Mouse (Mus musculus) limb, embryonic 14.5 days (tissue): ENCODE data around the gene Mctp1. TPM values are rescaled to one million over a fixed set of nuclear protein-coding genes. Genes with fewer than 3 reads are reported as not detected.

Experiments used
- ATAC-seq: fragments of 200-750 bp; cut with Nextera tagmentation; 2 replicates; pipeline ENCODE4 v1.8.0; 2017; ENCODE audit warnings: low read depth, moderate number of reproducible peaks, moderate TSS enrichment; ENCODE audit not compliant: low FRiP score
- DNase-seq: peaks from one replicate; pipeline ENCODE4 v3.0.0-alpha.2; 2015; ENCODE audit warnings: low spot score
- H3K27ac ChIP-seq: fragments of 300-500 bp; sonication (generic); replicated peaks from 2 replicates; pipeline ENCODE4 v1.5.1; 2014; ENCODE audit warnings: low read depth, mild to moderate bottlenecking, low read length, moderate library complexity, mixed read lengths
- H3K27me3 ChIP-seq: fragments of 300-500 bp; sonication (generic); 2 replicates; pipeline ENCODE4 v1.6.1; 2014; ENCODE audit warnings: low read length, mixed read lengths; ENCODE audit not compliant: control insufficient read depth, insufficient read depth
- H3K36me3 ChIP-seq: fragments of 300-500 bp; sonication (generic); 2 replicates; pipeline ENCODE4 v1.6.1; 2014; ENCODE audit warnings: mild to moderate bottlenecking, low read length, moderate library complexity, mixed read lengths; ENCODE audit not compliant: control insufficient read depth, insufficient read depth
- H3K4me1 ChIP-seq: fragments of 300-500 bp; sonication (generic); 2 replicates; pipeline ENCODE4 v1.6.1; 2014; ENCODE audit warnings: antibody characterized with exemption, low read length, mixed read lengths; ENCODE audit not compliant: control insufficient read depth, insufficient read depth
- H3K4me2 ChIP-seq: fragments of 300-500 bp; sonication (generic); replicated peaks from 2 replicates; pipeline ENCODE4 v1.6.1; 2014; ENCODE audit warnings: low read depth, mild to moderate bottlenecking, low read length, moderate library complexity; ENCODE audit not compliant: severe bottlenecking
- H3K4me3 ChIP-seq: fragments of 300-500 bp; sonication (generic); replicated peaks from 2 replicates; pipeline ENCODE4 v1.5.1; 2014; ENCODE audit warnings: low read length
- H3K9ac ChIP-seq: fragments of 300-500 bp; sonication (generic); 2 replicates; pipeline ENCODE4 v1.6.1; 2014; ENCODE audit warnings: mild to moderate bottlenecking, low read depth, low read length, moderate library complexity; ENCODE audit not compliant: severe bottlenecking
- H3K9me3 ChIP-seq: fragments of 300-500 bp; sonication (generic); 2 replicates; pipeline ENCODE4 v1.6.1; 2016; ENCODE audit warnings: low read length; ENCODE audit not compliant: control insufficient read depth
- POLR2A ChIP-seq: fragments of 200-500 bp; IDR thresholded peaks from 2 replicates; pipeline ENCODE4 v1.8.0; 2012; ENCODE audit warnings: inconsistent platforms, mild to moderate bottlenecking, moderate library complexity, borderline replicate concordance; ENCODE audit not compliant: insufficient read depth, insufficient read length; ENCODE audit errors: extremely low read depth
- WGBS: fragments of 180-500 bp; shearing (Covaris S2); extraction: QIAGEN DNeasy Blood & Tissue Kit; methylation state at CpG from one replicate; pipeline ENCODE4 v1.1.7; 2014; 5-methylcytosine and 5-hydroxymethylcytosine counted together
- polyA plus RNA-seq, 2 experiments: library from polyadenylated mRNA; depleted of rRNA in 1 of 2; stranded (reverse) in 1 of 2; unstranded in 1 of 2; fragments of >200 nt; fragmentation: Nextera tagmentation in 1 of 2; extraction: Ambion mirVana in 1 of 2; gene quantifications; 2 replicates each; pipeline versions ENCODE4 v1.2.1 to v1.2.3; 2012 to 2014

The Mctp1 gene
- polyA plus RNA-seq, 2 experiments, result 0.44 to 0.59 TPM

DNA sequence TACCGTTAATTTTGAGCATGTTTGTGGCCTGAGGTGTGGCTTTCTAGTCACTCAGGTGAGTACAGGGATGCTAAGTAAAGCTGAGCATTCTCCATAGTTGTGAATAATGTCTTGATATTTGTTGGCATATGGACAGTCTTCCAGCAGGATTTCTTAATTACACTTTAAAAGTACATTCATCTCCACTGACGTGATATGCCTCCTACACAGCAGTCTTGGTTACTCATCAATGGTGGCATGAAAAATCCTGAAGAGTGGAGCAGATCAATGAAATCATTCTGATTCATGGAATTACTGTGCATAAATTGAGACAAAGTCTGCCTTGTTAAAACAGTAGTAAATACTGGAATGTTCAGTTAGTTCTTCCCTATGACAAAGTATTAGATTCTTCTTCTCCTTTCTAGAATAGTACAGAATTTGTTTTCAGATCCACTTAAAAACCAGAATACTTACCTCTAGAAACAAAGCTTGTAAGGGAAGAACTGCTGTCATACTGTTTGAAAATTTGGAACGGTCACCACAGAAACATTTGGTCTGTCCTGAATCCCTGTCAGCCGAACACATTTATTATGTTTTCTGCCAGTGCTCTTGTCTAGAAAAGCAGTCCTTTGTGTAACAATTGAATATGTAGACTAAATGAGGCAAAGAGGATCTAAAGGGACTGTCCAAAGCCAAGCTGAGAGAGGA, 511.6 kb downstream of the Mctp1 start:
- no peak for DNase-seq
- no peaks in the 10 kb centered on the region for H3K4me1 ChIP-seq
- H3K9ac ChIP-seq, result no peak overlapping the region
- H3K27ac ChIP-seq, result no peak overlapping the region
- no peak for TF ChIP-seq POLR2A
- no peaks in the 10 kb centered on the region for H3K36me3 ChIP-seq
- WGBS, result 90% methylated on average over 4 of the region's 4 CpGs
- H3K27me3 ChIP-seq, result no peaks in the 10 kb centered on the region
- no peak overlapping the region for H3K4me3 ChIP-seq
- ATAC-seq, result no peak
- H3K9me3 ChIP-seq, result no peaks in the 10 kb centered on the region
- H3K4me2 ChIP-seq, result no peak overlapping the region

DNA sequence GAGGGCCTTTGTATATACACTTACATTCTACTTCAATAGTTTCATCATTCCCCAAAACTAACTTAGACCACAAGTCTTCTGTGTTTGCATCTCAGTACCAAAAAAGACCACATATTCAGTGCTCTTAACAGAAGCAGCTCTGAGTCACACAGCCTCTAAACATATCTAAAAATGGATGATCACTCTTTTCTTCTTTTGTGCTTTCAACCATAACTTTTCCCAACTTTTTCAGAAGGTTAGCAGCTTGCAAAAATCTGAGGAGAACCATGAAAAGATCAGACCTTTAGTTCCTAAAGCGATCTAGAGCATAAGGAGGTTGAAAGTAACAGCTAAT, 512.1 kb downstream of the Mctp1 start:
- 76% methylated on average over 1 of the region's 1 CpGs for WGBS
- Histone ChIP-seq H3K9ac (no peak overlapping the region), H3K27ac (no peak overlapping the region), H3K27me3 (no peaks in the 10 kb centered on the region), H3K9me3 (no peaks in the 10 kb centered on the region), H3K36me3 (no peaks in the 10 kb centered on the region), H3K4me2 (no peak overlapping the region), H3K4me3 (no peak overlapping the region), H3K4me1 (no peaks in the 10 kb centered on the region)
- ATAC-seq (no peak), DNase-seq (no peak)
- TF ChIP-seq POLR2A, result no peak

GRCm38 (mm10) chr13:76918321-76918720, 534.0 kb downstream of the Mctp1 start:
- H3K9ac ChIP-seq, result no peak overlapping the region
- H3K4me3 ChIP-seq, result no peak overlapping the region
- no peak for DNase-seq
- no peak for ATAC-seq
- H3K27me3 ChIP-seq, result no peaks in the 10 kb centered on the region
- no peak overlapping the region for H3K4me2 ChIP-seq
- TF ChIP-seq POLR2A, result no peak
- no peaks in the 10 kb centered on the region for H3K4me1 ChIP-seq
- H3K36me3 ChIP-seq, result no peaks in the 10 kb centered on the region
- H3K9me3 ChIP-seq, result no peaks in the 10 kb centered on the region
- H3K27ac ChIP-seq, result no peak overlapping the region
- WGBS, result 80% methylated on average over 1 of the region's 1 CpGs

DNA sequence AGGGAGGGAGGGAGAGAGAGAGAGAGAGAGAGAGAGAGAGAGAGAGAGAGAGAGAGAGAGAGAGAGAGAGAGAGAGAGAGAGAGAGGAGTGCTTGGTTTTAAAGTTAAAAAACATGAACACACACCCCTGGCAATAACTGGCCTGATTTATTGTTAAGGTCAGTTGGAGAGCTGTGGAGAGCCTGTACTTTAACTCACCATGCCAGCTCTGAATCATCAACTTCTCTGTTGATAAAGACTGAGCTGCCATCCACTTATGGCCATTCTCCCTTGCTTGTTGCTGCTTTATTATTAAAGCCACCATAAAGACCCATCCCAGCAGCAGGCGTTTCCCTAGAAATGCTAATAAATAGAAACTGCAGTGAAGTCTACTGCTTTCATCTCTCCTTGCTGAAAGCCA, 542.5 kb downstream of the Mctp1 start:
- no peaks in the 10 kb centered on the region for H3K27me3 ChIP-seq
- no peaks in the 10 kb centered on the region for H3K9me3 ChIP-seq
- H3K4me3 ChIP-seq, result no peak overlapping the region
- no peak overlapping the region for H3K27ac ChIP-seq
- ATAC-seq, result no peak
- no peaks in the 10 kb centered on the region for H3K36me3 ChIP-seq
- WGBS, result 27% methylated on average over 1 of the region's 1 CpGs
- H3K9ac ChIP-seq, result no peak overlapping the region
- no peak for TF ChIP-seq POLR2A
- no peak for DNase-seq
- H3K4me2 ChIP-seq, result no peak overlapping the region
- H3K4me1 ChIP-seq, result 0 out of 2 replicates have a peak, but pooled peaks cover 6% of the 10 kb centered on the region

DNA sequence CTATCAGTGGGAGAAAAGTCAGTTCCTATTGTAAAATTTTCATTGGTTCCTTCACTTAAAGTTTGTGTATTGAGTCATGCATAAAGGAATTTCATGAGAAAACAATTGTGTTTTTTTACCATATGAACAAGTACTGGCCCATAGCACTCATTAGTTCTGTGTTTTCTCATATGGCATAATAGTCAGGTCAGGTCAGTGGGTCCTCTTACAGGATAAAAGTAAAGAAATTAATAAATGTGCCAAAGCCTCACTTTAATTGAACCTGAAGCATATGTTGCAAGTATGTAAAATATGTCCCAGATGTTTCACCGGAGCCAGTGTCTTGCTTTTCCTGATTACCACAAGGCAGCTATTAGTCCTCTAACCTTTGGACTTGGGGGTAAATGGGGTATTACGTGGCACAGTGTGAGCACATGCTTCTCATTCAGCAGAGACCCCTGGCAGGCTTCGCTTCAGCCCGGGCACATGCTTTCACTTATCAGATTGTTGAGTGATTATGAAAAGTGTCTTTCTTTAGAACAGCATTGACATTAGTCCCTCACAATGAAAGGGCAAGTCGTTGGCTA, 543.6 kb downstream of the Mctp1 start:
- TF ChIP-seq POLR2A, result no peak
- peak; percentile 17 for DNase-seq
- no peak overlapping the region for H3K27ac ChIP-seq
- H3K9me3 ChIP-seq, result no peaks in the 10 kb centered on the region
- H3K4me3 ChIP-seq, result no peak overlapping the region
- 16% methylated on average over 5 of the region's 5 CpGs for WGBS
- H3K4me1 ChIP-seq, result 0 out of 2 replicates have a peak, but pooled peaks cover 6% of the 10 kb centered on the region
- H3K36me3 ChIP-seq, result no peaks in the 10 kb centered on the region
- H3K4me2 ChIP-seq, result no peak overlapping the region
- ATAC-seq, result peak; percentile 60; the same call in 1 of the 2 replicates
- H3K9ac ChIP-seq, result no peak overlapping the region
- H3K27me3 ChIP-seq, result no peaks in the 10 kb centered on the region

- DNase-seq, result no peak
- Histone ChIP-seq H3K27ac (no peak overlapping the region), H3K27me3 (no peaks in the 10 kb centered on the region), H3K4me1 (0 out of 2 replicates have a peak, but pooled peaks cover 6% of the 10 kb centered on the region), H3K4me3 (no peak overlapping the region), H3K9me3 (no peaks in the 10 kb centered on the region), H3K36me3 (no peaks in the 10 kb centered on the region), H3K4me2 (no peak overlapping the region), H3K9ac (no peak overlapping the region)
- no peak for ATAC-seq
- WGBS, result 68% methylated on average over 3 of the region's 3 CpGs
- TF ChIP-seq POLR2A, result no peak
Measured at GRCm38 (mm10) chr13:76929152-76929551, 544.8 kb downstream of the Mctp1 start.
